Mouse (Mus musculus) urinary bladder, postnatal 36 days (tissue): ENCODE measurements around the gene 1810009J06Rik.
"Not testable (repeated sequence)": the region's sequence is repeated elsewhere in the genome, so short reads cannot be mapped to it uniquely, and the experiment has no call there.

ENCODE experiments used
- DNase-seq, 2 experiments: peaks; one replicate each; pipeline ENCODE4 v3.0.0; 2022; ENCODE audit warnings: low spot score in 2 of 2, mixed read lengths in 1 of 2

The 1810009J06Rik gene

DNA sequence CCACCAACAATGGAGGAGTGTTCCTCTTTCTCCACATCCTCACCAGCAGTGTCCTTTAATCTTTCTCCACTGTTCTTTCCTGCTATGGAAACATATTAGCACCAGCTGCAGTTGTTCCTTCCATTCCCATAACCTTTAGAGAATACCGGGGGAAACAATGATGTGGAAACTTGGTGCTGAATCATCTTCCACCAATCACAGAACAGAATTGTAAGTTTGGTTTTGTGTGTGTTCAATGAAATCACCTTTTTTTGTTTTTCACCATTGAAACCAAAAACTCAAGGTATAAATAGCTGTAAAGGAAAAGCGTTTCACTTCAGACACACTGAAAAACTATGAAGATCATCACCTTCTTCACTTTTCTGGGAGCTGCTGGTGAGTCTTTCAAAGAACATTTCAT lies at the start of gene 1810009J06Rik:
Gene 1810009J06Rik, plus strand, starts transcription at position 301 of the 400 bp plus-strand sequence.
- DNase-seq, result not testable (repeated sequence)

DNA sequence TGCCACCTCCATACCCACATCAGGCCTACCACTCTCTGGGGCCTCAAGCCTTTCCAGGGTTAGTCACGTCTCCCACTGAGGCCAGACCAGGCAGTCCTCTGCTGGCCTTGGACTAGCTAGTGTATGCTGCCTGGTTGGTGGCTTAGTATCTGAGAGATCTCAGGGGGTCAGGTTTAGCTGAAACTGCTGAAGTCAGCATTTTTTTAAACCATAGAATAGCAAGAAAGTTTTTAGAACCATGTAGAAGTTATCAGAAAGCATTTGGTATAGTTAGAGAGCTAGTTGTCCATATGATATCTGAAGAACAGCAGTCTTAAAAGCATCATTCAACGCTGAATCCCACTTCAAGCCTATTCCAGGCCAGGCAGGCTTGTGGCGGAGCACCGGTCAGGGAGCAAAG lies 44.6 kb upstream of the 1810009J06Rik start:
- DNase-seq, result no peak

DNA sequence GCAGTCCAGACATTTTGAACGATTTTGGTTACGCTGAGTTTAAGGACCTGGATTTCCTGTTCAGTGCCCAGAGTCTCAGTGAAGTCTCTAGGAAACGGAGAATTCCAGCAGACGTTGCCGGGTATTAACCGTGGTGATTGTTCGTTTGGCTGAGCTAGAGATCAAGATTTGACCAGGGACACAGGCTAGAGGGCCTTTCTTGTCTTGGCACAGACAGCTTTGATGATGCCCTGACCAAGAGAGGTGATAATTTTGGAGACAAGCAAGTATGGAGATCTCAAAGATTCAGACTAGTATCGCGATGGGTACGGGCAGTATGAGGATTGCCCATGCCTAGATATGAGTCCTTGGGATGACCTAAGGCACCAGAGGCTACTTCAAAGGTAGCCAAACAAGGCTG lies 24.1 kb upstream of the 1810009J06Rik start, which contains the start of gene 1700074P13Rik:
Gene 1700074P13Rik, minus strand, starts transcription at position 101 of the 400 bp plus-strand sequence.
- DNase-seq, result no peak

DNA sequence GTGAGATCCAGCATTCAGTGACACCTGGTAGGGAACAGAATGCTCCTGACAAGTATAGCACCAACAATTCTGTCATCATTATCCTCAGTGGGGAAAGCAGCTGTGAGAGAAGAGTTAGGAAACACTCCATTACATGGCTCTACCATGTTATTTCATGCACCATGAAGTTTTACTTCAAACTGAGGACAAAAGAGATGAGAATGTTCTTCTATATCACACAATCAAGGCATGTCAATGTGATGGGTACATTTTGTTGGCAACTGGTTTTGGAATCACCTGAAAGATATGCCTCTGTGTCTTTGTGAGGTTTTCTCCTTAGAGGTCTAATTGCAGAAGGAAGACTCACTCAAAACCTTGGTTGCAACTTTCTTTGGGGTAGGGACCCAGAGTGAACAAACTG lies 12.8 kb upstream of the 1810009J06Rik start, which contains the start of gene Gm4744:
Gene Gm4744, minus strand, starts transcription at position 101 of the 400 bp plus-strand sequence.
- no peak for DNase-seq

DNA sequence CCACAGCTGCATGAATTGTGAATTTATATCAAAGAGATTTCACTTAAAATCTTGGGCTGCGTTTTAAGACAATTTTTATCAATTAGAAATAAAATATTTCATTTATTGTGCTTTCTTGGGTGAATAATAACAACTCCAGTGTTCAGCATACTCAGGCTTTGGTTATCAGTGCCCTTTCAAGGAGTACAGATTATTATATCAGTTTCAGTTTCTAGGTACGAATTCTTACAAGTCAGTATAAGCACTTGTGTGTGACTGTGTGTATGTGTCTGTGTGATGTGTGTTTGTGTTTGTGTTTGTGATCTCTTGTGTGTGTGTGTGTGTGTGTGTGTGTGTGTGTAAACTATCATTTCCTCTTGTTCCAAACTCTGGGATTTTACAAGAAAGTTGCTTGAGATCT lies 10.8 kb upstream of the 1810009J06Rik start:
- DNase-seq, result no peak

DNA sequence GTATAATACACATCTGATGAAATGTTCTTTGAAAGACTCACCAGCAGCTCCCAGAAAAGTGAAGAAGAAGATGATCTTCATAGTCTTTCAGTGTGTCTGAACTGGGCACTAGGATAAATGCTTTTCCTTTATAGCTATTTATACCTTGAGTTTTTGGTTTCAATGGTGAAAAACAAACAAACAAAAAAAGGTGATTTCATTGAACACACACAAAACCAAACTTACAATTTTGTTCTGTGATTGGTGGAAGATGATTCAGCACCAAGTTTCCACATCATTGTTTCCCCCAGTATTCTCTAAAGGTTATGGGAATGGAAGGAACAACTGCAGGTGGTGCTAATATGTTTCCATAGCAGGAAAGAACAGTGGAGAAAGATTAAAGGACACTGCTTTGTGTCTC lies 34.8 kb downstream of the 1810009J06Rik start, which contains the start of gene Gm2663:
Gene Gm2663, minus strand, starts transcription at position 101 of the 400 bp plus-strand sequence.
- not testable (repeated sequence) for DNase-seq

DNA sequence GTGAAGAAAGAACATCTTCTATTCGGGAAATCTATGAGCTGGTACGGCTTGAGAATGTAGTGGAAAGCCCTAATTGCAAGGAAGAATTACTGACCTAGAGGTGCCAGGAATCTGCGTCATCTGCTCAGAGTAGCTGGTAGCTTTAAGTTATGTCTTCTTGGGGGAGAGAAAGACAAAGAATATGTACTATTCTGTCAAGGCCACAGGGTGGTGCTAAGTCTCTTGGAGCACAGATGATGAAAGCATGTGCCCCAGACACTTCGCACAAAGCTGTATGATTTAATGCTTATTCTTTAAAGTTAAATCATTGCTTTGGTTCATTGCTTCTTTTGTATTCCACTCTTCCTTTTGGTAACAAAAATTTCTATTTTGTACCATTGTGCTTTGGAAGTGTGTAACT lies 50.5 kb downstream of the 1810009J06Rik start:
- DNase-seq, result no peak
